Mouse (Mus musculus): ENCODE measurements around the gene Foxred2. TPM values are rescaled to one million over a fixed set of nuclear protein-coding genes. Genes with fewer than 3 reads are reported as not detected.
A peak's percentile ranks its signal among the peaks of the same experiment; 100 is the strongest.

Gene Foxred2
- total RNA-seq (2022), result under 1 TPM; 0.17 to 0.61 (median 0.31) TPM

DNA sequence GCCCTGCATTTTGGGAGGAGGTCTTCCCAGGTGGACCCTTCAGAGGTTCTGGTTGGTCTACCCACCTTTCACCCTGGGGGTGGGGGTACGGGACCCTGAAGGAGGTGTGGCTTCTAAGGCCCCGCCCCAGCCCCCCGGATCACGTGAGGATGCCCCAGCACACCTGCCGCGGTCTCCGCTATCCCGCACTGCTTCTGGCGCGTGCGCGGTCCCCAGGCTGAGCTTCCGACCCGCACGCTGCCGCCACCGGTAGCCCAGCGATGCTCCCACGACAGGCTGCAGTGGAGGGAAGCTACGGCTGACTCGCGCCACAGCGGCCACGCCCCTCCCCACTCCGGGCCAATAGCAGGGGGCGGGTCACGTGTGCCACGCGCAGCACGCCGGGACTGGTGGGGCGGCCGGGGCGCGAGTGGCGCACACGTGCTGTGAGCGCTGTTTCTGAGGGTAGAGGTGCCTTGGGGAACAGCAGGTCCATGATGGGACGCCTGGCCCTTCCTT lies at the start of gene Foxred2:
Gene Foxred2 (minus strand): TSS at position 319 of the 498 bp plus-strand sequence.
- DNase-seq (ENCODE audit: low spot score in 2 of 2), result peak; percentile 61 to 64

DNA sequence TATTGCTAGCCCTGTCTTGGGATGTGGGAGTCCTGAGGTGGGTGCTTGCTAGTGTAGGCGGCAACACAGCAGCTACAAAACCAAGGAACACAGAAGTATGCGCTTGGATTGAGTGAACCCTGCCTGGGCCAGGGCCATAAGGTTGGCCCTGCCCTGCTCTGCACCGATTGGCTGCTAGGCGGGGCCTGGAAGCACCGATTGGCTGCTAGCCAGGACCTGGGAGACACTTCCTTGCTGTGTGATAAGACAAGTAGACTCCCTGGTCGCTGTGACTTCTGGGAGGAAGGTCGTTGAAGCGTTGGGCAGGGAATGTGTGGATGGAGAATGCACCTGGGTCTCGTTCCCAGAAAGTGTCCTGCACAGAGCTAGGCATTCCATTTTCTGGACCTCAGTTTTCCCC lies 47.4 kb upstream of the Foxred2 start:
- DNase-seq (ENCODE audit: low spot score in 2 of 2), result no peak

DNA sequence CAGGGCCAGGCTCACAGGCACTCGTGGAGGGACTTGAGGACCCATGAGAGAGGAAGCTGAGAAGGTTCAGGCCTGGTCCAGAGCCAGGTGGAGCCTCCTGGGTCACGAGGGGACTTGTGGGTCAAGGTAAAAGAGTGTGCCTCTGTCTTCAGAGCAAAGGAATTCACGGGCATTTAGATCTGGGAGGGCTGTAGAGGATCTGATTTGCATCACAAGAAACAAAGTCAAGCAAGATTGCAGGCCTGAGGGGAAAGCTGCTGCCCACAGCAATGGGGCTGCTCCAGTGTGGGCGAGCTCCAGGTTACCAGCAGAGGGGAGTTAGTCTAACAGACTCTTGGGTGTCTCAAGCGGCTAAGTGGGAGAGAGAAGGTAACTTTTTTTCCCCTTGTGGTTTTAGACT lies 44.9 kb upstream of the Foxred2 start:
- DNase-seq (ENCODE audit: low spot score in 2 of 2), result no peak

DNA sequence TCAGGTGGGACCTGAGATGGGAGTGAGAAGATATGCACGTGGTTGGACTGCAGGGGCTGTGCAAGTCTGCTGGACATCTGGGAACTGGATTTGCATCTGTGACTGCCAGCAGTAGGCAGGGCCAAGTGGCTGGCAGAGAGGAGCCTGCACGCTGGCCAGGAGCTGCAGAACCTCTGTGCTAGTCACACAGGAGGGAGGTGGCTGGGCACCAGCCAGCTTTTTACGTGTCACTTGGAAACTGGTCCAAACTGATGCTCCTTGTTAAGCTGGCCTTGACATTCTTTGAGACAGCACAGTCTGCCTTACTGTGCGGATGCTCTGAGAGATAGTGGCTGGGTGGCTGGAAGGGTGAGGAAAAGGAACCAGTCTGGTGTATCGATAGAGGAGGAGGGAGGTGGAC lies 32.0 kb upstream of the Foxred2 start:
- no peak for DNase-seq (ENCODE audit: low spot score in 2 of 2)

DNA sequence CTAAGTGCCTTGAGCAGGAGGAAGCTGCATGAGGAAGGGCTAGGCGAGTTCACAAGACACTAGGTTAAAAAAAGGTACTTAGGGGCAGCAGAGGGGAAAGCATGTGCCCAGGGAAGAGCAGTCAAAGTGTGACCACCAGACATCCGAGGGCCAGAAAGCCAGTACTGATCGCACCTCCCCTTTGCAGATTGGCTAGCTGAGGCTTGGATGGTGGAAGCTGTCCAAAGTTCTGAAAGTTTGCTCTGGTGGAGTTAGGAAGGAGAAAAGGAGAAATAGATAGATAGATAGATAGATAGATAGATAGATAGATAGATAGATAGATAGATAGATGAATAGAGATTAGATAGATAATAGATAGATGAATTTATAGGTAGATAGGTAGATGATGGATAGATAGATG lies 26.9 kb upstream of the Foxred2 start:
- no peak for DNase-seq (ENCODE audit: low spot score in 2 of 2)

DNA sequence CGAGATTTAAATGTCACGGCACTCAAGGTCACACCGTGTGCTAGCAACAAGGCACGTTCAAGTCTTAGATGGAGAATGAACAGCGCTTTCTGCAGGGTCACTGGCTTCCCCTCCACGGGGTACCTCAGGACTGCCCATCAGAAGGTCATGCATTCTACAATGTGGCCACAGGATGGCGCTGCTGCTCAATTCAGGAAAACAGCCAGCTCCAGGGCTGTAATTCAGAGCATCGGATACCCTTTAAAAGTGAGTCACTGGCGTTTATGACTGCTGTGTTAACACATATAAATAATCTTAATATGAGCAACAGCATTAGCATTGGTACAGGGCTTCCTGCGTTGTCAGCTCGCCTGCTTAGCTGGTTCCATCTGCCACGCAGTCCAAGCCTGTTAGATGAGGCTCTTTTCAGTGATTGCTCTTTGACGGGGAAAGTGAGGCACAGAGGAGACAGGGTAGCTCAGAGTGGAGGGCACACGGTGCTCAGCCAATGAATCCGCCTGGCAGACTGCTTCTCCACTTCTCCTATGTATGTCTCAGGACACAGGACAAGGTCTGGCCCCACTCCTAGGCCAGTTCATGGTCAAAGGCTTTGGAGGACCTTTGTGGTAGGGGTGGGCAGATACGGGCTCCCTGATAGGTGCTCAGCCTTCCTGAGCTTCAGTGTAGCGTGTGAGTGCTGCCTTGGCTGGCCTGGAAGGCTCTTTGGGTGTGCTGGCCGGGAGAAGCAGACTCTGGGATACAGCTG lies 25.8 kb upstream of the Foxred2 start:
- DNase-seq (ENCODE audit: low spot score in 2 of 2), result peak; percentile 9 to 24

DNA sequence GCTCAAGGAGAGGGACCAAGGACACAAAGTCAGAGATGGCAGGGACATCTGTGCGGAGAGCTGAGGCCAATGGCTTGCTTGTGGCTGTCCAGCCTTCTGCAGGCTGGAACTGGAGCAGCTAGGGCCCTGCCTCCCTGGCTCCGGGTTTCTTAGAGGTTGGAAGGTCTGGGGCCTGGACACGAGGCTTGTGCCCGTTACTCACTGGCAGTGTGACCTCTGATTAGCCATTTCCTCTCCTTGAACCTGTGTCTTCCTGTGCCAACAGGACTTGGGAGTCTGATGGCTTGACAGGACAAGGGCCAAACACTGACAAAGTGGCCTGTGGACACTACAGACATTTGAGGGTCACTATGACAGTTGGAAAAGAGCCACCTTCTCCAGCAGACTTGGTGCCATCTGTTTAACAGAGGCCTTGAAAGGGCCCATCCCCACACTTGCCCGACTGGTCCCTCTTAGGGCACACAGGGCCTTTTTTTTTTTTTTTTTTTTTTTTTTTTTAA lies 24.7 kb upstream of the Foxred2 start:
- no peak for DNase-seq (ENCODE audit: low spot score in 2 of 2)

DNA sequence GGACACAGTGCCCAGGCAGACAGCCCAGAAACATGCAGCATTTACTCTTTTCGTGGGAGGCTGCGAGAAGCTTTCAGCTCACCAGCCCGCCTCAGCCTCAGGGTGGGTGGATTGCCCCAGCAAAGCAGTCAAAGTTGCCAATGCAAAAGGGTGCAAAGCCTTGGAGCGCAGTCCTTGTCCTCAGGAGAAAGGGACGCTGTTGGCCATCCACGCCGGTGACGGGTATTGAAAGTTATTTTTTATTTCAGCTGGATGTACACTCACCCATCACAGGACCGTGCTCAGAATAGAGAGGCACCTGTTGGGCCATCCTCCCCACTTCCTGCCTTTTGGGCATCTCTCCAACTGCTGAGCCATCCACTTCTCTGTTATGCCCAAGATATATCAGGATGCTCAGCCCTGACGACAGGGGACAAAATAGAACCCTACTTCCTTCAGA lies 22.9 kb upstream of the Foxred2 start:
- no peak for DNase-seq (ENCODE audit: low spot score in 2 of 2)

DNA sequence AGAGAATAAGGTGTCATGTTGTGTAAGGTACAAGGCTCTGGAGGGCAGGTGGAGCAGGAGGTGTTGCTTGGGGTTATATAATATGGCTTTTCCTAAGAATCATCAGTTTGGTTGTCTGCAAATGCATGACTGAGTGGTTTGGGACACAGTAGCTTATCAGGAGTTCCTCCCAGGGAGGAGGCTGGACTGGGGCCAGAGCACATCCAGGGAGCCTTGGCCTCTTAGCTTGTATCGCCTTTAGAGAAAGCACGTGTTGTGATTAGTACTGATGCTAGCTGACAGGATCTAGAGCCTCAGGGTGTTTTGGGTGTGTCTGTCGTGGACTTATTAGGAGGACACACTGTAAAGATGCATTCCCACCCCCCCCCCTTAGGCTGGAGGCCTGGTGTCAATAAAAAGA lies 21.1 kb upstream of the Foxred2 start:
- no peak for DNase-seq (ENCODE audit: low spot score in 2 of 2)

DNA sequence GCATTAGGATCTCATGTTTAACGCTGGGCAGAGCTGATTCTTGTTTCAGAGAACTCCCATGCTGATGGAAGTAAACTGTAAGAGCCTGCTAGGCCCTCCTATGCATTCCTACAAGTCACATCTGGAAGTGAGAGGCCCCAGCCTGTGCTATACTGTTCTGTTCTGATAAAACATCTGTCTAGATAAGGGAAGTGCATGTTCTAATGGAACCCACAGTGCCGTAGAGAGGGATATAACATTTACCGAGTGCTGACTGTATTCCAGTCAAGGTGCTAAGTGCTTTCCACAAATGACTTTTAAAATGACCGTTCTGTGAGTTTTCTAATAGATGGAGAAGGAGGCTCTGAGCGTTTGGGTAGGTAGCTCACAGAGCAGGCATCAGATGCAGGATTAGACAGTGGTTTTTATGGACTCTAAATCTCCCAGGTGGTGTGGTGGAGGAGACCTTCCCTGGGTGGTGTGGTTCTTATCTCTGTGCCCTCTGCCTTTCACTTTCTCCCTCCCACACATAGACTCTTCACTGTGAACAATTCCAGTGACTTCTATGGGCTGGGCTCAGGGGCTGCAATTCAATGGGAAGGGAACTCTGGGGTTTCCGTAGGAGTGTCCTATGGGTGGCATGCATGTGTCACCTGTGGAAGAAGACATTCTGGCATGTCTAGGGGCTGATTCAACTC lies 17.8 kb upstream of the Foxred2 start:
- DNase-seq (ENCODE audit: low spot score in 2 of 2), result no peak

DNA sequence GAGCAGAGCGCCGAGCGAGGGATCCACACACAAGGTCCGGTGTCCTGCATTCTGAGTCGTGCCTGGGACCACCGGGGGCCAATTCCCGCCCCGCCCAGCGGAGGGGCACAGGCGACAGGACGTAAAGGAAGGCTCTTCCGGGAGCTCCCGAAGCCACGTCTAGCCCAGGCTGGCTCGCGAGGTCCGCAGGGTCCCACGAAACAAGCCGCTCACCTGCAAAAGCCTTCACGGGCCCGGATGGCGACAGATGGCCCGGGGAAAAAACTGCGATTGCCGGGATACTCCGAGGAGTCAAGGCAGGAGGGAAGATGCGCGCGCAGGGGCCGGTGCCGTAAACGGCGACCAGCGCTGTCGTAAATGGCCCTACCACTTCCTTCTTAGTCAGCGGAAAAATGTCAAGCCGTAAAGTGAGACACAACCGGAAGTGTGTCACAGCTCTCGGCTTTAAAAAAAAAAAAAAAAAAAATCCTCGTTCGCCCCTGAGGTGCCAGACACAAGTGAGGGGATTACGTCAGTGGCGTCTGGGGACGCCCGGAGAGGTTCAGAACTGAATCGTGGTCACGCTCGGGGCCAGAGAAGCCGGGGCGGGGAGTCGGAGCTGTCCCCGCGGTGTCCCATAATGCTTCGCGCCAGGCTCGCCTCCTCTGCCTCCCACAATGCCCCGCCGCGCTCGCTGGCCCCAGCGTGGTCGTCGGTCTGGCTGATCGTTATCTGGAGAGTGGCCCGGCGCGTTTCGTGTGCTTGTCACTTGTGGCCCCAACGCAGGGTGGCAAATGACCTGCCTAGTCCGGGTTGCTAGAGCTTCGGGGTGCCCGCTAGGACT lies 14.2 kb upstream of the Foxred2 start, which contains the start of gene Eif3d:
Gene Eif3d (minus strand): TSS at position 344 of the 823 bp plus-strand sequence.
- DNase-seq (ENCODE audit: low spot score in 2 of 2), result peak; percentile 96 to 97

DNA sequence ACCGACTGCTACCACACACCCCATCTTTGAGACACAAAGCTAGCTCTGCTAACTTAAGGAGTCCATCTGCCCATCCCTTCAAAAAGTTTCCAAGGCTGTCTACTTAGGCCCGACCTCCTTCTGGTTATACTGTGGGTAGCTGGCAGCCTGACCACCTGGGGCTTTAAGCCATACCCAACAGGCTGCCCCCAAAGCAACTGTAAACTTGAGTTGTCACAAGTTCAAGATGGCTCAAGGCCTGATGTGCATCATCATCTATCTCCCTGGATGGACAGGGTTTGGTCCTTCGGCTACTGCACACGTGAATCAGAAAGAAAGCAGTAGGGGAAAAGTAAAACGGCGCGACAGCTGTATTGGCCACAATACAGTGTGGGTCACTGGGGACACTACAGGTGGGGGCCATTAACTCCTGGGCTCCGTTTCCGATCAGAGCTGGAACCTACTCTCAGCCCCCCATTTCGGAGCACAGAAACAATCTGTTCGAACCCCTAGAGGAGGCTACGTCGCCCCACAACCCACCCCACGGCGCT lies 13.5 kb upstream of the Foxred2 start:
- no peak for DNase-seq (ENCODE audit: low spot score in 2 of 2)

DNA sequence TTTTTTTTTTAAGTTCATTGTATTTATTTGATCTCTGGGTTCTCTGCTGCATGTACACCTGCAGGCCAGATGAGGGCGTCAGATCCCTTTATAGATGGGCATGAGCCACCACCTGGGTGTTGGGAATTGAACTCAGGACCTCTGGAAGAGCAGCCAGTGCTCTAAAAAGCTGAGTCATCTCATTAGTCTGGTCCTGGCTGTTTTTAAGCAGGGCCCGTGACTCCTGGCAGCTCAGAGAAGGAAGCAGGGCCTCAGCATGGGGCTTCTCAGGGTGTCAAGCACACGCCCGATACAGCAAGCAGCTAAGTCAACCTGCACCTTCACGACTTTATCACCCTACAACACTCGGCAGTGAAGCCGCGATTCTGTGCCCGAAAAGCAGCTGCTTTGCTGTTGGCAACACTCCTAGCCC lies 8.6 kb upstream of the Foxred2 start:
- no peak for DNase-seq (ENCODE audit: low spot score in 2 of 2)

DNA sequence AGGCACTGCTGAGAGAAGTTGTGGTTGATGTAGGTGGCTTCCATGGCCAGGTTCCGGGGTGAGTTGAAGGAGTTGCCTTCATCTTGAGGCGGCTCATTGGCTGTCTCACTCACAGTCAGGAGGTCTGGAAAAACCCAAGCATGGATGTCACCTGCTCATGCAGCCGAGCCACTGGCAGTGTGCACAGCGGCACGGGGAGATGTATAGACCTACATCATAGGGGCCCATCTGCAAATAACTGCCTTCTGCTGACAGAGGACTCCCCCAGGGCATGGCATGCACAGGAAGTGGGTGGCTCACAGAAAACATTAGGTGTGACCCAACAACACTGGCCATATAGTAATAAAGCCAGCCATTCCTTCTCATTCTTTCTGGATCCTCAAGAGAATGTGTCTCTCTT lies 5.9 kb upstream of the Foxred2 start:
- no peak for DNase-seq (ENCODE audit: low spot score in 2 of 2)

DNA sequence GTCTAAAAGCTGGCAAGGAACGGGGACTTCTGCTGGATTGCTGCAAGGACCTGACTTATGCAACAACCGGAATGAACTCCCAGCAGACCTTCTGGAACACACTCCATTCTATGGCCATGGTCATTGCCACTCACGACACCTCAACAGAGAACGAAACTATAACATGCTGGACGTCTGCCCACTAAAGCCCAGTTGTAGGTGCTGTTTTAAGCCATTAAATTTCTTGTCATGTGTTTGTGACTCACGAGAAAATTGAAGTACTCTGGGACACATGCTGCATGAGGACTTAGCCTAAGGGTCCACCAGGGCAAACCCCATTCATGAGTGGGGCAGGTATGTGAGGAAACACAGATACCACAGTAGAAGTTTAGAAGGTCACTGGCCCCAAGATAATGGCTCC lies 4.2 kb upstream of the Foxred2 start:
- DNase-seq (ENCODE audit: low spot score in 2 of 2), result no peak

DNA sequence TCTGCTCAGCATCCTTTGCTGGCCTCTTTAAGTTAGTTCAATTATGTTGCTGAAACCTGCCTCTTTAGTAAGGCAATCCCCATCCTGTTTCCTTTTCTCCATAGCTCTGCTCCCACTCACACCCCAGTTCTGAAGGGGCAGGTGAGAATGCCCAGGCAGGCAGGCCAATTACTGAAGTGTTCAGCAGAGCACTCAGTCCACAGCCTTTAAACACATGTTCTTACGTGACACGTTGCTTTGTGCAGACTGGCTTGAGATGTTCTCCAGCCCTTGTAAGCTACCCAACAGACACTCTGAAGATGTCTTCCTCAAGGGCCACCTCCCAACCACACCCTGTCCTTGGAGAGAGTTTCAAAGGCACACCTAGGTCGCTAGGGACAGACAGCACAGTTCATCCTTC lies 1.5 kb upstream of the Foxred2 start:
- no peak for DNase-seq (ENCODE audit: low spot score in 2 of 2)

DNA sequence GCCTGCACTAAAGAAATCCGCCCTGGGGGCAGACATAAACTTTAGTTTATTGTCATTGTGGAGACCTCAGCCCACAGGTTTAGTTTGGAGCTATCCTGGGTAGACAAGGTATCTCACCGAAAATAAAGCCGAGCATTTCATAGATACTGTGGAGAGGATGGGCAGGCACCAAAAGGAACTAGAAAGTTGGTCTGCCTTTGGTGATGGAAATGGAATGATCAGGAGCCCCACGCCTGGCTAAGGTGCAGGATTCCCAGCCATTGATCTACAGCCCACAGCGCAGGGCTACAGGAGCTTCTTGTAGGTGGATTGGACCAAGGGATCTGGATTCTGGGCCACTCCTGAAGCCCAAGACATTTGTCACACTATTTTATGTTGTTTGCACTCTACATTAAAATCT lies 1.1 kb upstream of the Foxred2 start:
- no peak for DNase-seq (ENCODE audit: low spot score in 2 of 2)

DNA sequence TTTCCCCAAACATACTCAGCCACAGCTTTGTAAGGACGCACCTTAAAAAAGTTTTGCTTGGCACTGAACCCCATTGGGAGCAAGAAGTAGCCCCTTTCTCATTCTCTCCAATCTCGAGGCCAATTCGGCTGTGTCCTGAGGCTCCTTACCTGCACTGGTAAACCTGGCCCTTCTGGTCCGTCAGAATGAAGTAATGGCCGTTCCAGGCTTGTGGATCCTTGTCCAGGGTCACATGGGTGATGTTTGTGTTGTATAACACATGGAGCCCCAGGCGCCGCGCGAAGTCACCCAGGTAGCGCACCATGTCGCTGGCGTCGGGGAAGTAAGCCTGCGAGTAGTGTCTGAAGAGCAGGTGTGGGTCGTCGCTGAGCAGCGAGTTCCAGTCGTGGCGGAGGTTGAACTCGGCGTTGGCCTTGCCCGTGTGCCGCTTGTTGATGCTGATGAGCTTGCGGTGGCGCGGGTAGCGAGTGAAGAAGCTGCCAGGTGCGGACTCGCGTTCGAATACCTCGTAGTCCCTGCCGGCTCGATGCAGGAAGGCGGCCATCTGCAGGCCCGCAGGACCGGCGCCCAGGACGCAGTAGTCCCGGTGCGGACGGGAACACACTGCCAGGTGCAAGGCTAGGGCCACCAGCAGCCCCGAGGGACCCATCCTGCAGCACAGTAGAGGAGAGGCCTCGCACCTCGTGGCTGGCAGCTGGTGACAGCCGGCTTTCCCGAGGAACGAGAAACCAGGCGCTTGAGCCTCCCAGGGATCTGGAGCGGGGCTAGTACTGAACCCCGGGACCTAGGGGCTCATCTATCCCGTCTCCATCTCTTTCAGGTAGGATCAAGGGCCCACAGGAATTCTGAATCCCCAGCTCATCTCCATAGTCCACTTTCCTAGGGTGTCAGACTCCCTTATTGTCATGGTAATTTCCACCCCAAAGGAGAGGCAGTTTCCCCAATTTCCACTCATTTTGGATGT lies 800 bp downstream of the Foxred2 start:
- no peak for DNase-seq (ENCODE audit: low spot score in 2 of 2)

DNA sequence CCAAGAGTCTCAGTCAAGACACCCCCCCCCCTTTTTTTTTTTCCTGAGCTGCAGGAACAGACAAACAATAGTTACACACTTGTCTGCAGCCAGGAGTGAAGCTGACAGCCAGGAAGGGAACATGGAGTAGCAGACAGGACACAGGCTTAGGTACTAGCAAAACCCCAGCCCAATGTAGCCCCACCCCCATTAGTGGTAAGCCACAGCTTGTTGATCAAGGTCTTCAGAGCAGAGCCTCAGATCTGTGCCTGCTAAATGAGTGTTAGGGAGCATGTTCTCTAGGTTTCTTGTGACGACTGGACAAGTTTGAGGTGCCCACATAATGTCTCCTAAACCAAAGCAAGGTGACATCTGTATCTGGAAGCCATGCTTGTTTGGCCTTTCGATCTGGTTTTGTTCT lies 2.2 kb downstream of the Foxred2 start:
- no peak for DNase-seq (ENCODE audit: low spot score in 2 of 2)

DNA sequence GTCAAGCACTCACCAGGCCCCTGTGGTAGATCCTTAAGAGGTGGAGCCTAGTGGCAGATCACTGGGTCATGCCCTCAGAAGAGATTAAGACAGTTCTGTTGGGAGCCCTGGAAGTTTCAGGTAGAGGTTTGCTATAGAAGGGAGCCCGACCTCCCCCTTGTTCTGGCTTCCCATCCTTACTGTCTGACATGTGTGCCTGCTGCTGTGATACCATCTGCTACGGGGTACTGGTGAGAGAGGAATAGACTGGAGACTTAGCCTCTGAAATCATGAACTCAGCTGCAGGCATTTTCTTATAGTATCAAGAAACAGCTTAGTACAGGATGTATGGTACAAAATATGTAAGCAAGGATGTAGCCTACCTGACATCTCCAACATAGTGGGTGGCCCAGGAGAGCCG lies 3.6 kb downstream of the Foxred2 start:
- DNase-seq (ENCODE audit: low spot score in 2 of 2), result no peak

Measured in gastrocnemius, adult 8-10 months (tissue).